ENCODE assay signal across 9 mouse cellular contexts in genomic region chr5:3646991-3647707, GRCm38 (mm10). TPM values are rescaled to one million over a fixed set of nuclear protein-coding genes. Genes with fewer than 3 reads are reported as not detected.
DNase-seq lines count a peak whose midpoint lies in the region; ATAC-seq and TF ChIP-seq lines count a peak whose summit lies in the region.
"Had no signal": no experiment of that assay in that cellular context is flagged by ENCODE, and none has a peak within 500 bp of the region (broad histone marks: within the 10 kb centered on the region; RNA-seq: fewer than 3 reads in every experiment).

No protein-coding gene starts in this region.

- no peaks in the 10 kb centered on the region for H3K9me3 ChIP-seq in liver, embryonic 13.5 days (replicated peaks)
- H3K9me3 ChIP-seq in stomach, embryonic 16.5 days (replicated peaks; ENCODE audit: control insufficient read depth, low read length) = no peaks in the 10 kb centered on the region

- no peaks in the 10 kb centered on the region for H3K27me3 ChIP-seq in C2C12 (ENCODE audit: control insufficient read depth, insufficient read depth, insufficient read length)
- H3K27me3 ChIP-seq in liver, embryonic 13.5 days = no peaks in the 10 kb centered on the region
- H3K27me3 ChIP-seq in stomach, embryonic 16.5 days (ENCODE audit: control insufficient read depth, insufficient read depth, low read length) = no peaks in the 10 kb centered on the region

- peak; percentile 17 for TF ChIP-seq CTCF in C2C12 (IDR thresholded peaks at IDR 0.05; ENCODE audit: control insufficient read depth, insufficient read depth, insufficient read length)

- peak; percentile 71 for ATAC-seq in liver, embryonic 13.5 days (ENCODE audit: low read depth)
- peak; percentile 71 for ATAC-seq in stomach, embryonic 16.5 days (ENCODE audit: insufficient read depth, low FRiP score)

- peak overlapping the region; percentile 61 for H3K4me3 ChIP-seq in C2C12 (ENCODE audit: insufficient read depth, poor library complexity, severe bottlenecking)
- peak overlapping the region; percentile 99 for H3K4me3 ChIP-seq in liver, embryonic 13.5 days (replicated peaks)
- H3K4me3 ChIP-seq in stomach, embryonic 16.5 days (replicated peaks; ENCODE audit: low read length) = peak overlapping the region; percentile 89

- peaks cover 32% of the 10 kb centered on the region for H3K79me2 ChIP-seq in C2C12 (ENCODE audit: control insufficient read depth, insufficient read depth)

- H3K4me1 ChIP-seq in liver, embryonic 13.5 days (replicated peaks) = peaks cover 29% of the 10 kb centered on the region
- H3K4me1 ChIP-seq in stomach, embryonic 16.5 days (ENCODE audit: control insufficient read depth, insufficient read depth, low read length) = peaks cover 8% of the 10 kb centered on the region; the same call in 1 of the 2 replicates

- H3K27ac ChIP-seq in liver, embryonic 13.5 days = peak overlapping the region; percentile 95
- peak overlapping the region; percentile 94 for H3K27ac ChIP-seq in stomach, embryonic 16.5 days (ENCODE audit: low read length)

- peak overlapping the region; percentile 94 for H3K9ac ChIP-seq in liver, embryonic 13.5 days
- peak overlapping the region; percentile 93 for H3K9ac ChIP-seq in stomach, embryonic 16.5 days (ENCODE audit: low read length)

- H3K36me3 ChIP-seq in C2C12 (ENCODE audit: control insufficient read depth, insufficient read depth) = peaks cover 20% of the 10 kb centered on the region
- H3K36me3 ChIP-seq in liver, embryonic 13.5 days = peaks cover 25% of the 10 kb centered on the region
- H3K36me3 ChIP-seq in stomach, embryonic 16.5 days (ENCODE audit: control insufficient read depth, insufficient read depth, low read length) = peaks cover 8% of the 10 kb centered on the region; the same call in 1 of the 2 replicates

- H3ac ChIP-seq in C2C12 (ENCODE audit: control insufficient read depth, insufficient read length, low read depth) = peak overlapping the region; percentile 96

- peak overlapping the region; percentile 83 for H3K4me2 ChIP-seq in liver, embryonic 13.5 days
- peak overlapping the region; percentile 77 for H3K4me2 ChIP-seq in stomach, embryonic 16.5 days (ENCODE audit: low read depth, low read length)

- H3K79me3 ChIP-seq in C2C12 (ENCODE audit: low read depth) = peaks cover 19% of the 10 kb centered on the region

- 1% methylated on average over 51 of the region's 60 CpGs for WGBS in liver, embryonic 13.5 days (ENCODE audit: insufficient replicate concordance)
- WGBS in stomach, embryonic 16.5 days = under 1% methylated on average over 60 of the region's 60 CpGs

- DNase-seq in adrenal gland, adult 8-10 months = peak; percentile 41
- DNase-seq in embryo, embryonic 9.5 days (ENCODE audit: extremely low spot score) = peak; percentile 73
- peak; percentile 33 for DNase-seq in heart, adult 8-10 months (ENCODE audit: low spot score)
- DNase-seq in kidney, adult 9 months = peak; percentile 59
- DNase-seq in liver, embryonic 13.5 days = peak; percentile 40
- peak; percentile 31 to 50 for DNase-seq in natural killer cell, adult 2 months (ENCODE audit: low spot score in 2 of 2)

TF ChIP-seq in C2C12, 6 proteins besides CTCF, POLR2A, EP300 and RAD21:
- no peak for TF ChIP-seq FOSL1 (IDR thresholded peaks at IDR 0.05; ENCODE audit: insufficient read depth, low read length, poor library complexity, severe bottlenecking)
- no peak for TF ChIP-seq MYOD1 (IDR thresholded peaks at IDR 0.05; ENCODE audit: control insufficient read depth, insufficient read length, low read depth)
- no peak for TF ChIP-seq CEBPB (IDR thresholded peaks at IDR 0.05; ENCODE audit: low read depth)
- no peak for TF ChIP-seq MAX (IDR thresholded peaks at IDR 0.05)
- no peak for TF ChIP-seq USF1 (IDR thresholded peaks at IDR 0.05; ENCODE audit: low read depth)
- no peak for TF ChIP-seq MYOG (IDR thresholded peaks at IDR 0.05; ENCODE audit: control insufficient read depth, extremely low read depth, insufficient read length)
TF ChIP-seq in C2C12: peak in this region for 0.

RNA-seq across cellular contexts. Expression of gene Tmbim7, which starts 3.8 kb away (rescaled TPM):
- not detected for polyA plus RNA-seq in C2C12 (2012; fragmentation: generic; extraction: Trizol)
- total RNA-seq in adrenal gland, adult 8-10 months (2022) = not detected
- not detected for total RNA-seq in heart, adult 8-10 months (2022)
- polyA plus RNA-seq in liver, embryonic 13.5 days (2015; fragmentation: Nextera tagmentation; extraction: Ambion mirVana) = not detected in 2 replicates
- not detected in 2 replicates for polyA plus RNA-seq in stomach, embryonic 16.5 days (2015; fragmentation: Nextera tagmentation; extraction: Ambion mirVana)
- total RNA-seq: gastrocnemius, postnatal 4 days had no signal

RNA-seq across cellular contexts. Expression of gene Gatad1, which starts 9.8 kb away (rescaled TPM):
- polyA plus RNA-seq in C2C12 (2012; fragmentation: generic; extraction: Trizol) = 125 TPM
- total RNA-seq in adrenal gland, adult 8-10 months (2022) = 100 to 1,000 TPM; 131 to 156 (median 142) TPM
- total RNA-seq in heart, adult 8-10 months (2022) = 10 to 100 TPM; 85.9 to 93.7 (median 90.6) TPM
- polyA plus RNA-seq in liver, embryonic 13.5 days (2015; fragmentation: Nextera tagmentation; extraction: Ambion mirVana) = 32.2 and 32.9 TPM in 2 replicates
- polyA plus RNA-seq in stomach, embryonic 16.5 days (2015; fragmentation: Nextera tagmentation; extraction: Ambion mirVana) = 45.7 and 46.0 TPM in 2 replicates

RNA-seq across cellular contexts. Expression of gene Rbm48, which starts 50.8 kb away (rescaled TPM):
- polyA plus RNA-seq in C2C12 (2012; fragmentation: generic; extraction: Trizol) = 2.9 TPM
- total RNA-seq in adrenal gland, adult 8-10 months (2022) = 10 to 100 TPM in 3 of 4 experiments, 1 to 10 TPM in 1; 9.9 to 14.8 (median 12.6) TPM
- 1 to 10 TPM; 3.8 to 7.9 (median 4.7) TPM for total RNA-seq in heart, adult 8-10 months (2022)
- 6.8 and 7.3 TPM in 2 replicates for polyA plus RNA-seq in liver, embryonic 13.5 days (2015; fragmentation: Nextera tagmentation; extraction: Ambion mirVana)
- polyA plus RNA-seq in stomach, embryonic 16.5 days (2015; fragmentation: Nextera tagmentation; extraction: Ambion mirVana) = 10.0 and 12.3 TPM in 2 replicates

RNA-seq across cellular contexts. Expression of gene Pex1, which starts 51.3 kb away (rescaled TPM):
- 3.3 TPM for polyA plus RNA-seq in C2C12 (2012; fragmentation: generic; extraction: Trizol)
- total RNA-seq in adrenal gland, adult 8-10 months (2022) = 10 to 100 TPM; 29.4 to 42.8 (median 31.9) TPM
- total RNA-seq in heart, adult 8-10 months (2022) = 1 to 10 TPM; 8.1 to 9.9 (median 8.7) TPM
- polyA plus RNA-seq in liver, embryonic 13.5 days (2015; fragmentation: Nextera tagmentation; extraction: Ambion mirVana) = 4.9 and 7.3 TPM in 2 replicates
- 10.8 and 16.1 TPM in 2 replicates for polyA plus RNA-seq in stomach, embryonic 16.5 days (2015; fragmentation: Nextera tagmentation; extraction: Ambion mirVana)

Comparison
In these comparisons a context has a peak if more than half of its experiments do, and no peak if none do; other contexts are left out.
1. Peak in every context shown above with its lines: DNase-seq, ATAC-seq, H3K4me3 ChIP-seq and H3K27ac ChIP-seq.